Mouse (Mus musculus): Measurements from ENCODE around the gene Itpr1. TPM values are rescaled to one million over a fixed set of nuclear protein-coding genes. Genes with fewer than 3 reads are reported as not detected.
A peak's percentile ranks its signal among the peaks of the same experiment; 100 is the strongest.

The Itpr1 gene
- polyA plus RNA-seq, 1 experiment, result 42.5 TPM

GRCm38 (mm10) chr6:108252565-108253360 is 39.9 kb downstream of the Itpr1 start:
- TF ChIP-seq EP300 (IDR thresholded peaks at IDR 0.05; ENCODE audit: insufficient read depth, low read depth, low read length) (no peak), CTCF (IDR thresholded peaks at IDR 0.05; ENCODE audit: low read depth, low read length) (no peak), POLR2A (IDR thresholded peaks at IDR 0.05; ENCODE audit: insufficient read depth, low read length) (no peak)
- Histone ChIP-seq H3K4me1 (ENCODE audit: control insufficient read depth, insufficient read depth, low read length) (peaks cover 5% of the 10 kb centered on the region), H3K27me3 (ENCODE audit: control insufficient read depth, insufficient read depth, low read length, poor library complexity, severe bottlenecking) (no peaks in the 10 kb centered on the region), H3K9me3 (replicated peaks; ENCODE audit: control insufficient read depth, insufficient read depth, low read length, poor library complexity, severe bottlenecking) (no peaks in the 10 kb centered on the region), H3K27ac (ENCODE audit: insufficient read depth, low read length) (no peak overlapping the region), H3K9ac (ENCODE audit: low read depth, poor library complexity, severe bottlenecking) (no peak overlapping the region), H3K4me3 (ENCODE audit: low read depth, low read length) (no peak overlapping the region), H3K36me3 (ENCODE audit: control insufficient read depth, insufficient read depth, low read length, poor library complexity, severe bottlenecking) (no peaks in the 10 kb centered on the region)

GRCm38 (mm10) chr6:108254132-108255064 is 41.5 kb downstream of the Itpr1 start:
- H3K36me3 ChIP-seq (ENCODE audit: control insufficient read depth, insufficient read depth, low read length, poor library complexity, severe bottlenecking), result no peaks in the 10 kb centered on the region
- H3K9me3 ChIP-seq (replicated peaks; ENCODE audit: control insufficient read depth, insufficient read depth, low read length, poor library complexity, severe bottlenecking), result no peaks in the 10 kb centered on the region
- H3K9ac ChIP-seq (ENCODE audit: low read depth, poor library complexity, severe bottlenecking), result no peak overlapping the region
- TF ChIP-seq EP300 (IDR thresholded peaks at IDR 0.05; ENCODE audit: insufficient read depth, low read depth, low read length), result no peak
- no peak for TF ChIP-seq CTCF (IDR thresholded peaks at IDR 0.05; ENCODE audit: low read depth, low read length)
- no peak for TF ChIP-seq POLR2A (IDR thresholded peaks at IDR 0.05; ENCODE audit: insufficient read depth, low read length)
- no peaks in the 10 kb centered on the region for H3K27me3 ChIP-seq (ENCODE audit: control insufficient read depth, insufficient read depth, low read length, poor library complexity, severe bottlenecking)
- no peak overlapping the region for H3K27ac ChIP-seq (ENCODE audit: insufficient read depth, low read length)
- peaks cover 5% of the 10 kb centered on the region for H3K4me1 ChIP-seq (ENCODE audit: control insufficient read depth, insufficient read depth, low read length)
- no peak overlapping the region for H3K4me3 ChIP-seq (ENCODE audit: low read depth, low read length)

GRCm38 (mm10) chr6:108255880-108256279 is 43.0 kb downstream of the Itpr1 start:
- TF ChIP-seq POLR2A (IDR thresholded peaks at IDR 0.05; ENCODE audit: insufficient read depth, low read length) (no peak), CTCF (IDR thresholded peaks at IDR 0.05; ENCODE audit: low read depth, low read length) (no peak), EP300 (IDR thresholded peaks at IDR 0.05; ENCODE audit: insufficient read depth, low read depth, low read length) (no peak)
- Histone ChIP-seq H3K4me1 (ENCODE audit: control insufficient read depth, insufficient read depth, low read length) (peaks cover 8% of the 10 kb centered on the region), H3K27me3 (ENCODE audit: control insufficient read depth, insufficient read depth, low read length, poor library complexity, severe bottlenecking) (no peaks in the 10 kb centered on the region), H3K9me3 (replicated peaks; ENCODE audit: control insufficient read depth, insufficient read depth, low read length, poor library complexity, severe bottlenecking) (no peaks in the 10 kb centered on the region), H3K27ac (ENCODE audit: insufficient read depth, low read length) (peak overlapping the region; percentile 57), H3K4me3 (ENCODE audit: low read depth, low read length) (no peak overlapping the region), H3K36me3 (ENCODE audit: control insufficient read depth, insufficient read depth, low read length, poor library complexity, severe bottlenecking) (no peaks in the 10 kb centered on the region), H3K9ac (ENCODE audit: low read depth, poor library complexity, severe bottlenecking) (no peak overlapping the region)

- Histone ChIP-seq H3K27me3 (ENCODE audit: control insufficient read depth, insufficient read depth, low read length, poor library complexity, severe bottlenecking) (no peaks in the 10 kb centered on the region), H3K9me3 (replicated peaks; ENCODE audit: control insufficient read depth, insufficient read depth, low read length, poor library complexity, severe bottlenecking) (no peaks in the 10 kb centered on the region), H3K4me3 (ENCODE audit: low read depth, low read length) (no peak overlapping the region), H3K4me1 (ENCODE audit: control insufficient read depth, insufficient read depth, low read length) (peaks cover 8% of the 10 kb centered on the region), H3K36me3 (ENCODE audit: control insufficient read depth, insufficient read depth, low read length, poor library complexity, severe bottlenecking) (no peaks in the 10 kb centered on the region), H3K9ac (ENCODE audit: low read depth, poor library complexity, severe bottlenecking) (no peak overlapping the region), H3K27ac (ENCODE audit: insufficient read depth, low read length) (no peak overlapping the region)
- TF ChIP-seq CTCF (IDR thresholded peaks at IDR 0.05; ENCODE audit: low read depth, low read length), result no peak
- TF ChIP-seq POLR2A (IDR thresholded peaks at IDR 0.05; ENCODE audit: insufficient read depth, low read length), result no peak
- TF ChIP-seq EP300 (IDR thresholded peaks at IDR 0.05; ENCODE audit: insufficient read depth, low read depth, low read length), result no peak
Measured at GRCm38 (mm10) chr6:108257225-108257624, 44.3 kb downstream of the Itpr1 start.

- Histone ChIP-seq H3K36me3 (ENCODE audit: control insufficient read depth, insufficient read depth, low read length, poor library complexity, severe bottlenecking) (no peaks in the 10 kb centered on the region), H3K4me1 (ENCODE audit: control insufficient read depth, insufficient read depth, low read length) (peaks cover 8% of the 10 kb centered on the region), H3K27ac (ENCODE audit: insufficient read depth, low read length) (peak overlapping the region; percentile 96), H3K9ac (ENCODE audit: low read depth, poor library complexity, severe bottlenecking) (no peak overlapping the region), H3K4me3 (ENCODE audit: low read depth, low read length) (no peak overlapping the region), H3K9me3 (replicated peaks; ENCODE audit: control insufficient read depth, insufficient read depth, low read length, poor library complexity, severe bottlenecking) (no peaks in the 10 kb centered on the region), H3K27me3 (ENCODE audit: control insufficient read depth, insufficient read depth, low read length, poor library complexity, severe bottlenecking) (no peaks in the 10 kb centered on the region)
- TF ChIP-seq CTCF (IDR thresholded peaks at IDR 0.05; ENCODE audit: low read depth, low read length), result no peak
- TF ChIP-seq EP300 (IDR thresholded peaks at IDR 0.05; ENCODE audit: insufficient read depth, low read depth, low read length), result 0 out of 2 replicates have a peak, but pooled peaks have one; percentile 8
Measured at GRCm38 (mm10) chr6:108258631-108259030, 45.7 kb downstream of the Itpr1 start.

All from ES-Bruce4 (cell line).